Mouse (Mus musculus) gastrocnemius, adult 2 months (tissue): ENCODE results near the gene Aup1. TPM values are rescaled to one million over a fixed set of nuclear protein-coding genes. Genes with fewer than 3 reads are reported as not detected.

Experiments used
- DNase-seq: peaks from one replicate; pipeline ENCODE4 v3.0.0; 2022
- H3K27ac ChIP-seq: fragments of 200-600 bp; 2 replicates; pipeline ENCODE4 v1.8.1; 2022; ENCODE audit warnings: mild to moderate bottlenecking
- H3K4me3 ChIP-seq: fragments of 200-600 bp; 2 replicates; pipeline ENCODE4 v1.8.1; 2022; ENCODE audit warnings: mild to moderate bottlenecking, moderate library complexity
- CTCF ChIP-seq: fragments of 200-600 bp; IDR thresholded peaks from 2 replicates; pipeline ENCODE4 v1.8.1; 2022; ENCODE audit warnings: antibody characterized with exemption, mild to moderate bottlenecking, moderate library complexity
- intact Hi-C: fragments of 180-260 bp; cut with DNase I; formaldehyde crosslinking; loops from one replicate; pipeline ENCODE4 v1.15.1; 2025
- microRNA-seq: library from miRNA; unstranded; fragments of <30 nt; microRNA quantifications from one replicate; pipeline ENCODE4 v1.2.0, GENCODE M21; 2021
- total RNA-seq, 2 experiments: library from RNA; stranded (reverse); gene quantifications; 2 replicates each; pipeline ENCODE4 v1.2.3; 2021

The Aup1 gene
- total RNA-seq, 2 experiments from 2014 or later, result 94.5 to 101 TPM

DNA sequence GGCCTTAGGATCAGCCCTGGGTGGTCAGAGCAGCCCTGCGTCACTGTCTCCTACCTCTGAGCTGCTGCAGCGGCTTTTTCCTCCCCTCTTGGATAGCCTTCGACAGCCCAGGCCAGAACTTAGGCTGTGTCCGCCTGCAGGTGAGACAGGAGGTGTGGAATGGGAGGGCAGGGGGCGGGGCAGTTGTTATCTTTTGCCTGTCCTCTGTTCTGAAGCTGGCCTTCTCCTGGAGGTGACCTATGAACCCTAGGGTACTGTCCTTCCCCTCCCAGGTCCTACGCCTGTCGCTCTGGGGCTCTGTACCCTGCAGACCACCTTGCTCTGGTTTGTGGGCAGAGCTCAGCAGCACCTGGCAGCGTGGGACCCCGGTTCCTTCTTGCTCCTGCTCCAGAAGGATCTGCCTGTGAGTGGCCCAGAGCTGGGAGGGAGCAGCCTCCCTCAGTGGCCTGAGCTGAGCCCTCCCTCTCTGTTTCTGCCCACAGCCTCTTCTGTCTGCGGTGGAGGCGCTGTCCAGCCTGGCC is 48.9 kb downstream of the Aup1 start:
- peak overlapping the region; percentile 97 for H3K4me3 ChIP-seq
- TF ChIP-seq CTCF, result no peak
- intact Hi-C loops, result loop anchor here (10.0 kb wide), 1 partner anchor 402 kb away; the partner anchor contains the start of gene Dguok
- DNase-seq, result peak; percentile 23
- H3K27ac ChIP-seq, result no peak overlapping the region

DNA sequence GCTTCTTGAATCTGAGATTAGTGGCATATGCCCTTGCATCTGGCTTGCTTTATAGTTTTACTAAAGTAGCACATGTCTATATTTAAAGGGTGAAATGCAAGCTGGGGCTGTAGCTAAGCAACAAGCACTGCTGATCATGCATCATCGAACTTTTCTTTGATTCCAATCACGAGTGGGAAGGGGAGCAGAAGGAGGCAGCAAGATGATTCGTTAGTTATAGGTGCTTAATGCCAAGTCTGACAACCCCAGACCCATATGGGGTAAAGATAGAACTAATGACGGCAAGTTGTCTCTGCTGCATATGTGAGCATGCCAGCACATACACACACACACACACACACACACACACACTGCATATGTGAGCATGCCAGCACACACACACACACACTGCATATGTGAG is 49.8 kb downstream of the Aup1 start:
- H3K27ac ChIP-seq, result no peak overlapping the region
- H3K4me3 ChIP-seq, result no peak overlapping the region
- TF ChIP-seq CTCF, result no peak
- intact Hi-C loops, result loop anchor here (10.0 kb wide), 1 partner anchor 401 kb away; the partner anchor contains the start of gene Dguok
- peak; percentile 8 for DNase-seq

Small RNA genes lying within 50 kb of the gene (microRNA-seq; reads per million reads assigned to microRNA genes)
- not detected for gene Mir3470a
- not detected for gene Mir7040

Other genes starting within 250 kb of the Aup1 start
- under 1 TPM in 1 of 2 experiments, not detected in 1; 0.05 TPM for gene Sema4f, start 114.8 kb upstream of the Aup1 start, total RNA-seq
- gene M1ap, start 107.6 kb upstream of the Aup1 start, total RNA-seq, result under 1 TPM in 1 of 2 experiments, not detected in 1; 0.45 TPM
- 1 to 10 TPM; 1.3 to 4.1 TPM for gene Dok1, start 21.1 kb upstream of the Aup1 start, total RNA-seq
- 1 to 10 TPM; 2.1 to 3.5 TPM for gene Loxl3, start 20.3 kb upstream of the Aup1 start, total RNA-seq
- gene Htra2, start 752 bp downstream of the Aup1 start, total RNA-seq, result 10 to 100 TPM; 14.1 to 21.5 TPM
- 1 to 10 TPM in 1 of 2 experiments, under 1 TPM in 1; 0.20 to 1.1 TPM for gene Dqx1, start 3.3 kb downstream of the Aup1 start, total RNA-seq
- not detected for gene Tlx2, start 15.8 kb downstream of the Aup1 start, total RNA-seq
- gene Pcgf1, start 23.3 kb downstream of the Aup1 start, total RNA-seq, result 1 to 10 TPM; 8.2 to 8.7 TPM
- under 1 TPM in 1 of 2 experiments, not detected in 1; 0.31 TPM for gene Lbx2, start 31.8 kb downstream of the Aup1 start, total RNA-seq
- gene Ccdc142, start 47.1 kb downstream of the Aup1 start, total RNA-seq, result under 1 TPM; 0.61 to 0.70 TPM
- 1 to 10 TPM; 1.0 to 1.2 TPM for gene Gm42688, start 47.1 kb downstream of the Aup1 start, total RNA-seq
- 100 to 1,000 TPM in 1 of 2 experiments, 10 to 100 TPM in 1; 94.7 to 121 TPM for gene Mrpl53, start 54.5 kb downstream of the Aup1 start, total RNA-seq
- gene Mogs, start 61.0 kb downstream of the Aup1 start, total RNA-seq, result 1 to 10 TPM; 4.7 to 6.6 TPM
- gene Wbp1, start 67.0 kb downstream of the Aup1 start, total RNA-seq, result 10 to 100 TPM; 43.3 to 45.6 TPM
- 10 to 100 TPM; 13.7 to 16.3 TPM for gene Ino80b, start 70.9 kb downstream of the Aup1 start, total RNA-seq
- 10 to 100 TPM; 12.2 to 15.3 TPM for gene Rtkn, start 80.9 kb downstream of the Aup1 start, total RNA-seq
- gene Wdr54, start 101.9 kb downstream of the Aup1 start, total RNA-seq, result 1 to 10 TPM in 1 of 2 experiments, under 1 TPM in 1; 0.84 to 1.1 TPM
- gene 1700003E16Rik, start 101.9 kb downstream of the Aup1 start, total RNA-seq, result under 1 TPM in 1 of 2 experiments, not detected in 1; 0.11 TPM
- 100 to 1,000 TPM; 129 to 139 TPM for gene Dctn1, start 111.4 kb downstream of the Aup1 start, total RNA-seq
- gene Slc4a5, start 165.3 kb downstream of the Aup1 start, total RNA-seq, result not detected